Mouse (Mus musculus) ZHBTc4 (cell line): ENCODE measurements at regions not wholly inside any gene's neighbourhood (a gene's known extent, or its start where the extent isn't known, plus 50 kb on each side); places are given as distances from the start of the nearest gene placed in this dataset.
A peak's percentile ranks its signal among the peaks of the same experiment; 100 is the strongest.

Experiments used
- DNase-seq: peaks from one replicate; pipeline ENCODE4 v3.0.0-alpha.2; 2011; ENCODE audit warnings: low read depth, low spot score

DNA sequence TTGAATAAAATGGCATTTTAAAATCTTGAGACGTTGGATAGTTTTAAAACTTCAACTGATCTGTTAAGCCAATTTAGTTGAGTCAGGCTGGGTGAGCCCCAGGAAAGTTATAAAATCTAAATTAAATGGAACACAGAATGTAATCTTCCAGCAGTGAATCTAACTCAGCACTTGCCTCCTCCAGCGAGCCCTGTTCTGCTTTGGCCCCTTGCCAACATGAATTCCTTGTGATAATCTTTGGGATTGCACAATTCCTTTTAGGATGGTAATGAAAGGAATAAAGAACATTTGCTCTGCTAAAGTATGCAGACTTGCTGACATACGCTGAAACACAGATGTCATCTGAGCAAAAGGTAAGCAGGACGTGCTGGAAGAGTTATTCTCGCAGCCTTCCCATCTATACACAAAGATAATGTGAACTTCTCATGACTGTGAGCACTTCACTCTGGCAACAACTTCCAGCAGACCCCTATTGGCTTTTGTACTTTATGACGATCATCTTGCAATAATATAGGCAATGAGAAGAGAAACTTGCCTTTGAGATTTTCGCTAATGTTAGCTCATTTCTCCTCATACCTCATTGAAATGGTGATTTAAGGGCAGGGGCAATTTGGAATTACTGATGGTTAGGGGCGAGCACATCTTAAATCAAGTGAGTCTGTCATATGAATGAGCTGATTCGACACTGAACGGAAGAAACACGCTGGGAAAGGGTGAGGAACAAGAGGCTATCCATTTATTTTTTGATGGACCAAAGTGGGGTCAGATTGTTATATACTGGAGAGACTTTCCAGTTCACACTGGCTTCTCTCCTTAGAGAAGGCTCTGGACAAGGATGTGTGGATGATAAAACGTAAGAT lies 216.3 kb upstream of the Pdzrn3 start:
- no peak for DNase-seq

GRCm38 (mm10) chr6:101585871-101586270 lies 208.2 kb upstream of the Pdzrn3 start:
- DNase-seq: peak; percentile 87

DNA sequence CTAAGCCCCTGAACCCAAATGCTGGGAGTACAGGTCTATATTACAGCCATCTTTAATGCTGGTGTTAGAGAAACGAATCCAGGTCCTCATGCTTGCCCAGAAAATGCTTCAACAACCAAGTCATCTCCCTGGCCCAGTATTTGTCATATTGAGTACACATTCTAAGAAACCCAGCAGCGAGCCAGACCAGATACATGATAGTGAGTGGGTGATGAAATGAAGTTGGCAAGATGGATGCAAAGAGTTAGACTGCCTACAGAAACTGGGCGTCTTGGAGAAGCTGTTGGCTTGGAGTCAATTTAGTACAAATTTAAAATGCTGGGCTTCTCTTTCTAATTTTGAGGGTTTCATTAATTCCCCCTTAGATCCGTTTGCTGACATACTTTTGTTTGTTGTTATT lies 203.1 kb upstream of the Pdzrn3 start:
- DNase-seq: no peak

- no peak for DNase-seq
Observed at GRCm38 (mm10) chr6:101556096-101556495, 178.4 kb upstream of the Pdzrn3 start.

DNA sequence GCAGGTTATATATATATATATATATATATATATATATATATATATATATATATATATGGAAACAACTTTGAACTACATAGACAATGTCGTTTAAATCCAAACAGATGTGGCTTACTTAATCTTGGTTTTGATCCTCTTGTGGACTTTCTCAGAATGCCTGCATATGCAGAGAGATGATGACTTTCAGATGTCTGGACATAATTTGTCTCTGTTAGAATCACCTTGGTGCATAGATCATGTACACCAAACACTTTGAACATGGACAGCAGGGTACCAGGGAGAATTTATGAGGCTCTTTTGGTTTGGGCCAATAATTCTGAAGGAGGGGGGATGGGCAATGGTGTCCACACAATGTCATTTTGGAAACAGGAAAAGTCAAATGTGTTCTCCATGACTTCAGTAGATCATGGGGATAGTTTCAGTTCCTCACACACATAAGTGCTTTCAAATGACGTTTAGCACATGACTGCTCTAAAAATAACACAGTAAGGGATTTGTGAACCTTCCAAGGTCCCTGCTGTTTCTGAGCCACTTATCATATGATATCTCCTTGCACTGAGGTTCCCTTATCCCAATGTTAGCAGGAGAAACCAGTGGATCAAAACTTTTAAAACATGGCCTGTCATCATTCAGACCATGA lies 177.4 kb upstream of the Pdzrn3 start:
- DNase-seq: no peak

DNA sequence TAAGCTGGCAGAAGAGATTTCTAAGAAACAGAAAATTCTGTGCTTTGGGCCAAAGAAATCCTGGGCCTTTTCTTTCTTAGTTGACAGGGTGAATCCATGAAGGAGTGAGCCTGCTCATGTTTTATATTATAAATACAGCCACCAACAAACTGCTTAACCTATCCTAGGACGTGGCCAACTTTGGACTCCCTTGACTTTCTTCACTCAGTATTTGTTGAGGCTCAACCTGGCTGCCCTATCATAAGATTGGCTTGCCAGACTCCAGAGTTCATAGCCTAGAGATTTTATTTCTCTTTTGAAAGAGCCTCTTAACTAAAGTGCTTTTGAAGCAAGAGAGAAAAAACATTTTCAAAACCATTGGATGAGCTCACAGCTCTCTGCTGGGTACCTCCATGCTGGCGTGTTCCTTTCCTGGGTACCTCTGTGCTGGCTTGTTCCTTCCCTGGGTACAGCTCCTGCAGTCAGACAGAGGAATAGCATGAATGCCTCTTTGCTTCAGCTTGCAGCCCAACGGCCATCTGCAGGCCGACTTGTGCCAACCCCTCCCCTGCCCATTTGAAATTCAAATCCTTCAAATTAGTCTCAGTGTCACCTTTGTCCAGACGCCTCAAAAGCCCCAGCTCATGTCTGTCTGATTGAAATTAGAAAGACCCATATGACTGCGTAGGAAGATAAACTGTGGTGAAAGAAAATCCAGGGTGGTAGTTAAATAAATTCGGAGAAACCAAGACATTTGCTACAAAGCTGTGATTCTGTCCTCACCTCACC lies 173.0 kb upstream of the Pdzrn3 start:
- peak; percentile 17 for DNase-seq

GRCm38 (mm10) chr6:101537581-101537980 lies 159.9 kb upstream of the Pdzrn3 start:
- no peak for DNase-seq

DNA sequence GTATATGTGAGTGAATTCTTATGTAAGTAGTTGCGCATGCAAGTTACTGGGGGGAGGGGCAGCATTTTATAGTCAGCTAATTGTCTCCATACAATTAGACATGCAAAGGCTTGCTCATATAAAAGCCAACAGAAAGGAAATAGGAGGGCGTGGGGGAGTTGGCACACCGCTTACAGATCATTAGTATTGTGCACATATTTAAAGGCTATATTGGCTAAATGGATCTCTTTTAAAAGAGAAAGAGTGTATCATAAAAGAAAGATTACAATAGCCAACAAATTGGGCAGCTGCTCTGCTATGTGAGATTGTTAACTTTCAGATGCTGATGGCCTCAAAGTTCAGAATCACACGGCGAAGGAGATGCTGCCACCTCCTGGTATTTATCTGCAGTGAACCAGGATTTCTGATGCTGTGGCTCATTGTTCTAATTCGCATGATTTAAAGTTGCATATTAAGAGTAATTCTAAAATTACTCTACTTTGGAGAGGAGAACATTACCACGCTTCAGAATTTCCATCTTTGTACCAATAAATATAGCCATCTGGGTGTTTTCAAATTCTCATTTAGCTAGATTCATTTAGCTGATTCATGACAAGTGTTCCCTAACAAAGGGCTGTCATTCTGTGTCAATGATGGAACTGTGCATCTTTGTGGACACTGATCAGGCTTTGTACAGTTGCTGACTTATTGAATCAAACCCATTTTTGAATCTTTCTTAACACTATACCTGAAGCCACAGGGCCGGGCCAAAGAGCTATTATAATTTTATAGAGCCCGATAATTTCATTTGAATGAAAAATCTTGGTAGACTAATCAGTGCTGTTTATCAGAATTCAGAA lies 156.7 kb upstream of the Pdzrn3 start:
- DNase-seq: peak; percentile 37

GRCm38 (mm10) chr6:101532436-101532835 lies 154.7 kb upstream of the Pdzrn3 start:
- no peak for DNase-seq

- DNase-seq: no peak
Observed at GRCm38 (mm10) chr6:101531914-101532313, 154.2 kb upstream of the Pdzrn3 start.

DNA sequence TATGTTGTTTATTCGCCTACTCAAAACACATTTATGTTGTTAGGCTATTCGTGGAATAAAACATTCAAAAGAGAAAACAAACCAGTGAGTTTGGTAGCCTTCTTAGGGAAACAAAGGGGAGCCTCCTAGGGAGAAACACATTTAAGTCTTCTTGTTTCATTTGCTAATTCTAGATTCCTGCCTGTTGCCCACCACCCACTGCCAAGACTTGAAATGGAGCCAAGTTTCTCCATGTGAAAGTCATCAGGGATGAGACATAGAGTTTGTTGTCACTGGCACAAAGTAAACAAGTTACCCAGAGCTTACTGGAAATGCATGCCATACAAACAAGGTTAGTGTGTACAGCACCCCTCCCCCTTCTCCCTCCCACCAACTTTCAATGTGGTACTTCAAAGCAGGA lies 147.4 kb upstream of the Pdzrn3 start:
- peak; percentile 38 for DNase-seq

DNA sequence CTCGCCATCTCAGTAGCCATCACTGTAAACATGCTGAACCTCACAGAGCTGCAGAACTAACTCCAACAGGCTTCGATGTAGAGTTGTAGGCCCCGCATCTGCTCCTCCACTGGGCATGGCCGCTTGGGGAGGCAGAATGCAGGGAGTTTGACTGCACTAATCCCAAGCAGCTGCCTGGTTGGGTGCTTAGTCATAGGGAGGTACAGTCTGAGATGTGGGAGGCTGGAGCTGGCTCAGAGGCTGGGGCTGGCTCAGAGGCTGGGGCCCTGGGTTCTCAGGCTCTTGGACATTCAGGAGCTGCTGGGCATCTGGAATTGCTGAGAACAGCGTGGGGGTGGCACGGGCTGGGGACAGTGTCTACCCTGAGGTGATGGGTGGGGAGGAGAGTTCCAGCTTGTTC lies 143.6 kb upstream of the Pdzrn3 start:
- no peak for DNase-seq

- no peak for DNase-seq
Observed at GRCm38 (mm10) chr6:101520755-101521154, 143.1 kb upstream of the Pdzrn3 start.

GRCm38 (mm10) chr6:101518904-101519701 lies 141.4 kb upstream of the Pdzrn3 start:
- DNase-seq: no peak

GRCm38 (mm10) chr6:101517584-101517983 lies 139.9 kb upstream of the Pdzrn3 start:
- no peak for DNase-seq

DNA sequence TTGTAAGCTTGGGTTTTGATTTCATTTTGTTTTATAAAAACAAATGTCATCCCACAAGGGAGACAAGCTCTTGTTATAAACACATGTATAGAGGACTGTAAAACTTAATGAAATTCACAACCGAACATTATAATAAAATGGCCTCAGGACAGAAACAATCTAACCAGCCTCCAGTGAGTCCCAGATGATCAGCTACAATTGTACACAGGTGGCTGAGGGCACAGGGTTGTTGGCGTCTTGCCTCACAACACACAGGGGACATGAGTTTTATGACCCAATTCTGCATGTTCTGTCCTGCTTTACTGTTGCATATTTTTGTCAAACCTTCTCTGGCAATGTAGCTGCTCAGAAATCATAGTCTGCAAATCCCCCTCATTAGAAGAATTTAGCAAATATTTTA lies 136.0 kb upstream of the Pdzrn3 start:
- no peak for DNase-seq

DNA sequence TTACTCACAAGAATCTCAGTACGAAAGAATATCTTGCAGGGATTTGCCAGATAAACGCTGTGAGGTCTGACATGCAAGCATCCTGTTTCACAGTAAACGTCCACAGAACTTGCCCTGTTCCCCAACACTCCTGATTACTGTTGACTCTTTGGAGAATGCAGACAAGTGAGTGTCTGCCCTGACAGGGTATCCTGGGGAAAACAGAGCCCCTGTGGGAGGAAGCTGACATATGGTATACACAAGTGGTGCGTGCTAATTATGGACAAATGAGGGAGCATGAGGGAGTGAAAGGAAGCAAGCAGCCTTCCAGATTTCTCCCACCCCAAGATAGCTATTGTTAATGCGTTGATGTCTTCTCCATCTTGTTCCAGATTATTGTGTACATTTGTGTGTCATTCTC lies 124.5 kb upstream of the Pdzrn3 start:
- no peak for DNase-seq

DNA sequence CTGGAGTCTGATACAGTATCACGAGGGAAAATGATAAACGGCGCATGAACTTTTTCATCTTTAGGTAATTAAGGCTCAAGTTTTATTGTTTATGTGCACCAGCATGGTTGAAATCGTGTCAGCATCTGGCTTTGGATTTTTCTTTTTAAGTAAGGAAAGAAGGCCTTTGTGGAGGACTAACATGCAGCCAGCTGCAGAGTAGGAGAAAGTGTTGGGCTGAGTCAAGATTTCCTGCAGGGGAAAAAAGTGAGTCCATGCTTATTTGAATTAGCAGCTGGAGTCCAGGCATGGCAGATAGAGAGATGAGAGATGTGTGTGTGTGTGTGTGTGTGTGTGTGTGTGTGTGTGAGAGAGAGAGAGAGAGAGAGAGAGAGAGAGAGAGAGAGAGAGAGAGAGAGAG lies 124.0 kb upstream of the Pdzrn3 start:
- DNase-seq: no peak

DNA sequence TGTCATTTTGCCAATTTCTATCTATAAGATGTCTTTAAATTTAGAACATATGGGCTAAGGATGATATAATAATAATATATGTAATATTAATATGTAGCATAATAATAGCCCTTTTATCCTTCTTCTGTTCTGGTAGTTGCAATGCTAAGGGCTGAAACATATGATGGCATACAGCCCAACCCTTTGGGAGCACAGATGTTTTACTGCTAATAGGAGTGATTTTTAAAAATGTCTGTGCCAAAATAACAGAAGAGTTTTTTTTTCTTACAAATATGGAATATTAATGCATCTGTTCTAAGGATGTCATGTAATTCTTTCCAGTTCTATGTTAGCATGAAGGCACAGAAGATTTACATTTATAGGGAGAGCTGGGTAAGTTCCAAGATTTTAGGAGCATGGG lies 122.5 kb upstream of the Pdzrn3 start:
- no peak for DNase-seq

DNA sequence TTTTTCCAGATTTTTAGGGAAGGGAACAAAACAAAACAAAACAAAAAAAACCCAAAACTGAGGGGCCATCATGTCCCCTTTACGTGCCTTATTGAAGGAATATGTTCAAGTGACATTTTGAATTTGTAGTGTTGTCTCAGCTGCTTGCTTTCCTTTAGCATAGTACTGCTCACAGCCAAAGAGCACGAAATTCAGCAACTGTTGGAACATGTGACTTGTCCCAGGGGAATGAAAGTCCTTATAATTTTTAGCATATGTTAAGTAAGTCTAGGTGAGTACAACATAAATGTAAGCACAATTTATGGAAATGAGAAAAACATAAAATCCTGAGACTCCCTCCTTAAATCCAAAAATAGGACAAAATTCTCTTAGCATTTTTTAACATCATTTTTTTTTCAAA lies 110.8 kb upstream of the Pdzrn3 start:
- DNase-seq: no peak
